Mouse (Mus musculus) CH12.LX (cell line): ENCODE results near the gene Gm20388. TPM values are rescaled to one million over a fixed set of nuclear protein-coding genes. Genes with fewer than 3 reads are reported as not detected.

Source experiments
- DNase-seq: peaks from one replicate; pipeline ENCODE4 v3.0.0-alpha.2; 2013; ENCODE audit errors: extremely low read depth
- H3K27ac ChIP-seq: 2 replicates; pipeline ENCODE4 v1.5.1; 2012; ENCODE audit warnings: low read depth, mild to moderate bottlenecking, control low read depth, moderate library complexity; ENCODE audit not compliant: insufficient read depth
- H3K27me3 ChIP-seq: replicated peaks from 2 replicates; pipeline ENCODE3; 2012; ENCODE audit warnings: inconsistent platforms
- H3K36me3 ChIP-seq, 2 experiments: replicated peaks in 1 of 2; 2 replicates each; pipeline versions ENCODE3 to v1.6.1; 2012; ENCODE audit warnings: inconsistent platforms in 1 of 2, low read length in 1 of 2, mild to moderate bottlenecking in 1 of 2, mixed read lengths in 1 of 2, moderate library complexity in 1 of 2; ENCODE audit not compliant: control insufficient read depth in 1 of 2, insufficient read depth in 1 of 2
- H3K4me1 ChIP-seq, 2 experiments: 2 replicates each; pipeline ENCODE4 v1.6.1; 2012; ENCODE audit warnings: inconsistent platforms in 1 of 2, moderate library complexity in 1 of 2; ENCODE audit not compliant: insufficient read depth in 2 of 2, control insufficient read depth in 1 of 2
- H3K4me2 ChIP-seq: 2 replicates; pipeline ENCODE4 v1.6.1; 2012; ENCODE audit warnings: low read depth, mild to moderate bottlenecking, control low read depth; ENCODE audit not compliant: poor library complexity, insufficient read depth, severe bottlenecking
- H3K4me3 ChIP-seq, 3 experiments: fragments of 150-350 bp in 1 of 3; sonication (generic) in 1 of 3; replicated peaks in 1 of 3; 2 replicates each; pipeline versions ENCODE3 to v1.5.1; 2011 to 2012; ENCODE audit warnings: low read depth in 2 of 3, low read length in 2 of 3, mild to moderate bottlenecking in 2 of 3, moderate library complexity in 2 of 3, control low read depth in 1 of 3, improper control_type of control experiment in 1 of 3, inconsistent platforms in 1 of 3, mixed read lengths in 1 of 3; ENCODE audit not compliant: poor library complexity in 1 of 3
- H3K79me2 ChIP-seq: replicated peaks from 2 replicates; pipeline ENCODE4 v1.6.1; 2012; ENCODE audit warnings: mild to moderate bottlenecking, moderate library complexity; ENCODE audit not compliant: control insufficient read depth, poor library complexity, insufficient read depth, severe bottlenecking; ENCODE audit errors: extremely low read depth
- H3K9ac ChIP-seq: 2 replicates; pipeline ENCODE4 v1.6.1; 2012; ENCODE audit warnings: low read depth, mild to moderate bottlenecking, control low read depth, moderate library complexity; ENCODE audit not compliant: insufficient read depth
- H3K9me3 ChIP-seq: replicated peaks from 2 replicates; pipeline ENCODE3; 2012; ENCODE audit warnings: low read length, inconsistent platforms, mixed read lengths
- BHLHE40 ChIP-seq: IDR thresholded peaks from 2 replicates; pipeline ENCODE4 v1.6.1; 2011; ENCODE audit warnings: mild to moderate bottlenecking, low read depth, low read length, improper control_type of control experiment
- ELF1 ChIP-seq: IDR thresholded peaks from 2 replicates; pipeline ENCODE4 v1.6.1; 2014; ENCODE audit warnings: low read depth, mild to moderate bottlenecking, inconsistent platforms, low read length, improper control_type of control experiment
- EP300 ChIP-seq: IDR thresholded peaks from 2 replicates; pipeline ENCODE4 v1.6.1; 2011; ENCODE audit warnings: low read length, improper control_type of control experiment
- ETS1 ChIP-seq: conservative IDR thresholded peaks from 2 replicates; pipeline ENCODE4 v1.6.1; 2012; ENCODE audit warnings: low read depth, mild to moderate bottlenecking, inconsistent platforms, low read length, improper control_type of control experiment, moderate library complexity
- HCFC1 ChIP-seq: IDR thresholded peaks from 2 replicates; pipeline ENCODE4 v1.6.1; 2012; ENCODE audit warnings: low read depth, mild to moderate bottlenecking, inconsistent platforms, low read length, improper control_type of control experiment
- IRF4 ChIP-seq: IDR thresholded peaks from 2 replicates; pipeline ENCODE4 v1.6.1; 2014; ENCODE audit warnings: low read depth, mild to moderate bottlenecking, inconsistent platforms, low read length, improper control_type of control experiment
- MAX ChIP-seq: IDR thresholded peaks from 2 replicates; pipeline ENCODE4 v1.6.1; 2011; ENCODE audit warnings: low read length, improper control_type of control experiment
- MYC ChIP-seq: IDR thresholded peaks from 2 replicates; pipeline ENCODE4 v1.6.1; 2011; ENCODE audit warnings: low read depth, mild to moderate bottlenecking, improper control_type of control experiment, low read length
- SIN3A ChIP-seq: IDR thresholded peaks from 2 replicates; pipeline ENCODE4 v1.6.1; 2012; ENCODE audit warnings: low read length, improper control_type of control experiment, inconsistent platforms
- TCF12 ChIP-seq: IDR thresholded peaks from 2 replicates; pipeline ENCODE4 v1.6.1; 2014; ENCODE audit warnings: low read depth, mild to moderate bottlenecking, inconsistent platforms, low read length, improper control_type of control experiment
- USF1 ChIP-seq: IDR thresholded peaks from 2 replicates; pipeline ENCODE4 v1.6.1; 2014; ENCODE audit warnings: low read depth, mild to moderate bottlenecking, inconsistent platforms, low read length, improper control_type of control experiment
- ZC3H11A ChIP-seq: IDR thresholded peaks from 2 replicates; pipeline ENCODE4 v1.6.1; 2012; ENCODE audit warnings: low read depth, mild to moderate bottlenecking, inconsistent platforms, low read length, improper control_type of control experiment
- ZNF384 ChIP-seq: IDR thresholded peaks from 2 replicates; pipeline ENCODE4 v1.6.1; 2012; ENCODE audit warnings: low read depth, low read length, improper control_type of control experiment, inconsistent platforms
- dilution Hi-C: fragments of 300-500 bp; cut with MboI; formaldehyde crosslinking; loops from 2 replicates; pipeline ENCODE4 v1.14.3; 2020; ENCODE audit warnings: low sequenced_read_pairs; ENCODE audit not compliant: extremely low pct_unique_long_range_greater_than_20kb, extremely low pct_ligation_motif_present
- in situ Hi-C: fragments of 300-500 bp; cut with MboI; formaldehyde crosslinking; loops from 3 replicates; pipeline ENCODE4 v1.14.3; 2019; ENCODE audit warnings: low sequenced_read_pairs, low pct_ligation_motif_present, low pct_unique_long_range_greater_than_20kb, mixed read lengths
- polyA plus RNA-seq: library from polyadenylated mRNA; unstranded; fragments of >175 nt; gene quantifications from 2 replicates; pipeline ENCODE4 v1.2.1, GENCODE M21; 2012; ENCODE audit warnings: low read depth; ENCODE audit not compliant: insufficient read length
- total RNA-seq, 2 experiments: library from RNA; depleted of rRNA; stranded (reverse); fragments of 300-350 nt in 1 of 2; fragments of >200 nt in 1 of 2; gene quantifications; 2 replicates each; pipeline ENCODE4 v1.2.3; 2012 to 2014

Gm20388 gene
- total and polyA plus RNA-seq, 3 experiments = 14.8 to 26.3 (median 22.2) TPM

- H3K9me3 ChIP-seq = no peaks in the 10 kb centered on the region
- no peak overlapping the region for H3K9ac ChIP-seq
- in situ Hi-C loops (no loop called here), dilution Hi-C loops (no loop called here)
- peaks cover 97% of the 10 kb centered on the region for H3K79me2 ChIP-seq
- H3K27ac ChIP-seq = no peak overlapping the region
- no peak for DNase-seq
- no peak overlapping the region for H3K4me2 ChIP-seq
- H3K4me1 ChIP-seq = peaks cover 29 to 88% of the 10 kb centered on the region in 2 experiments
- no peak for TF ChIP-seq USF1
- TF ChIP-seq, all 38 proteins: peak for 0
- peaks cover 0 to 45% of the 10 kb centered on the region in 2 experiments for H3K36me3 ChIP-seq
- H3K27me3 ChIP-seq = no peaks in the 10 kb centered on the region
- H3K4me3 ChIP-seq = no peak overlapping the region
These were observed 3120.8 kb downstream of the Gm20388 start for GRCm38 (mm10) chr8:123031321-123031978.

GRCm38 (mm10) chr8:123032730-123033129 is 3122.1 kb downstream of the Gm20388 start:
- DNase-seq = peak; percentile 66
- Histone ChIP-seq H3K9ac (no peak overlapping the region), H3K79me2 (peaks cover 97% of the 10 kb centered on the region), H3K9me3 (no peaks in the 10 kb centered on the region), H3K4me2 (0 out of 2 replicates have a peak overlapping the region, but pooled peaks have one; percentile 35), H3K36me3 (peaks cover 0 to 46% of the 10 kb centered on the region in 2 experiments), H3K4me1 (peaks cover 32 to 87% of the 10 kb centered on the region in 2 experiments), H3K27ac (peak overlapping the region; percentile 53; the same call in 1 of the 2 replicates), H3K27me3 (no peaks in the 10 kb centered on the region), H3K4me3 (no peak overlapping the region)
- in situ Hi-C loops (no loop called here), dilution Hi-C loops (no loop called here)
- TF ChIP-seq MAX (0 out of 2 replicates have a peak, but pooled peaks have one; percentile 18), EP300 (0 out of 2 replicates have a peak, but pooled peaks have one; percentile 12), BHLHE40 (peak; percentile 39; the same call in 1 of the 2 replicates), ETS1 (0 out of 2 replicates have a peak, but pooled peaks have one; percentile 22), HCFC1 (no peak), TCF12 (no peak), SIN3A (peak; percentile 59; the same call in 1 of the 2 replicates), IRF4 (0 out of 2 replicates have a peak, but pooled peaks have one; percentile 15), ZC3H11A (no peak), ZNF384 (peak; percentile 85), ELF1 (0 out of 2 replicates have a peak, but pooled peaks have one; percentile 27), MYC (0 out of 2 replicates have a peak, but pooled peaks have one; percentile 42)
